Mouse (Mus musculus) lung, postnatal 0 days (tissue): Measurements from ENCODE around the gene Kcnk2. TPM values are rescaled to one million over a fixed set of nuclear protein-coding genes. Genes with fewer than 3 reads are reported as not detected.

Experiments used
- ATAC-seq: fragments of 200-750 bp; cut with Nextera tagmentation; 2 replicates; pipeline ENCODE4 v1.8.0; 2017; ENCODE audit warnings: moderate library complexity
- DNase-seq: peaks from one replicate; pipeline ENCODE4 v3.0.0-alpha.2; 2016; ENCODE audit warnings: low spot score
- H3K27ac ChIP-seq: fragments of 300-500 bp; sonication (generic); 2 replicates; pipeline ENCODE4 v1.5.1; 2014; ENCODE audit warnings: antibody characterized with exemption, mild to moderate bottlenecking, low read length, mixed read lengths
- H3K27me3 ChIP-seq: fragments of 300-500 bp; sonication (generic); replicated peaks from 2 replicates; pipeline ENCODE4 v1.6.1; 2014; ENCODE audit warnings: low read length, mixed read lengths; ENCODE audit not compliant: insufficient read depth
- H3K36me3 ChIP-seq: fragments of 300-500 bp; sonication (generic); 2 replicates; pipeline ENCODE4 v1.6.1; 2014; ENCODE audit warnings: low read length, mixed read lengths; ENCODE audit not compliant: insufficient read depth
- H3K4me1 ChIP-seq: fragments of 300-500 bp; sonication (generic); 2 replicates; pipeline ENCODE4 v1.6.1; 2014; ENCODE audit warnings: antibody characterized with exemption, low read depth, low read length, mixed read lengths; ENCODE audit not compliant: insufficient read depth
- H3K4me2 ChIP-seq: fragments of 300-500 bp; sonication (generic); replicated peaks from 2 replicates; pipeline ENCODE4 v1.6.1; 2014; ENCODE audit warnings: low read depth, mild to moderate bottlenecking, low read length, moderate library complexity, mixed read lengths
- H3K4me3 ChIP-seq: fragments of 300-500 bp; sonication (generic); 2 replicates; pipeline ENCODE4 v1.5.1; 2014; ENCODE audit warnings: low read depth, low read length
- H3K9ac ChIP-seq: fragments of 300-500 bp; sonication (generic); replicated peaks from 2 replicates; pipeline ENCODE4 v1.6.1; 2014; ENCODE audit warnings: low read depth, mild to moderate bottlenecking
- H3K9me3 ChIP-seq: fragments of 300-500 bp; sonication (generic); 2 replicates; pipeline ENCODE4 v1.6.1; 2016; ENCODE audit warnings: low read length, mixed read lengths
- CTCF ChIP-seq: IDR thresholded peaks from 2 replicates; pipeline ENCODE4 v1.5.1; 2016; ENCODE audit warnings: antibody characterized with exemption, mild to moderate bottlenecking
- EP300 ChIP-seq: IDR thresholded peaks from 2 replicates; pipeline ENCODE4 v1.6.1; 2016; ENCODE audit warnings: antibody characterized with exemption, mild to moderate bottlenecking, control low read depth
- WGBS: fragments of 180-500 bp; shearing (Covaris S2); extraction: QIAGEN DNeasy Blood & Tissue Kit; methylation state at CpG from one replicate; pipeline ENCODE4 v1.1.7; 2014; 5-methylcytosine and 5-hydroxymethylcytosine counted together
- polyA plus RNA-seq: library from polyadenylated mRNA; unstranded; fragments of >200 nt; fragmentation: Nextera tagmentation; extraction: Ambion mirVana; gene quantifications from 2 replicates; pipeline ENCODE4 v1.2.1, GENCODE M21; 2015

Gene Kcnk2
- 4.6 and 5.3 TPM in 2 replicates for polyA plus RNA-seq

DNA sequence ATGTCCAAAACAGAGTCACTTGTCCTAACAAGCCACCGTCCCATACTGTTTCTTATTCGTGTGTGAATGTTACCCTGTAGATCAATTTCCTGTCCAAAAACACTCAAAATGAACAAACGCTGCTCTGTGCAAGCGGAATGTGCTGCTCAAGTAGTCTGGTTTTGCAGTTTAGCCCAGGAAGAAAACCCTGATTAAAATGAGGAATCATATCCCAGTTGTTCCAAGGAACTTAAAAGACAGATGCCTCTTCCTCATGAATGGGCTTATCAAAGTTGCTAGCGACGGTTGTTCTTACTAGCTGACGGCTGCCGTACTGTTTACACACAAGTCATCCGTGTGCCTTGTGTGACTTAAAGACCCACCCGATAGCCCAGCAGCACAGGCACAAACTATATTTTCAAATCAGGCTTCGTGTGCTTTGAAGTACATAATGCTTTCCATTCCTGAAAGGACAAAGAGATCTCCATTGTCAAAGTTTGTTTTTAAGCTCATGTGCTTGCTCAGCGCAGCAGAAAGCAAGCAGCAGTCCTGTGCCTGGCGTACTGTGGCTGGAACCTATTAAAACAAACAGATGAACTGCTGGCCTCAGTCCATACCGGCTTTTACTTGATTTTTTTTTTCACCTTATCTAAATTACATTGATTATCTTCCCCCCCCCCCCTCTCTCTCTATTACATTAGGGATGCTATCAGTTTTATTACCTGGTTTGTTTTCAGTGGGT, at the start of gene Kcnk2:
Gene Kcnk2, minus strand, starts transcription at position 51 of the 721 bp plus-strand sequence.
- DNase-seq (peak; percentile 15), ATAC-seq (no peak)
- no peak within 1 kb of the TSS for H3K4me3 ChIP-seq
- no peak for TF ChIP-seq CTCF
- no peak for TF ChIP-seq EP300
- WGBS = 7% methylated on average over 14 of the region's 14 CpGs
- no peaks in the 10 kb centered on the region for H3K27me3 ChIP-seq
- H3K27ac ChIP-seq = no peak within 1 kb of the TSS
- no peak within 1 kb of the TSS for H3K9ac ChIP-seq
- H3K36me3 ChIP-seq = no peaks in the 10 kb centered on the region
- H3K9me3 ChIP-seq = no peaks in the 10 kb centered on the region
- H3K4me2 ChIP-seq = peak within 1 kb of the TSS; percentile 17
- H3K4me1 ChIP-seq = no peaks in the 10 kb centered on the region

DNA sequence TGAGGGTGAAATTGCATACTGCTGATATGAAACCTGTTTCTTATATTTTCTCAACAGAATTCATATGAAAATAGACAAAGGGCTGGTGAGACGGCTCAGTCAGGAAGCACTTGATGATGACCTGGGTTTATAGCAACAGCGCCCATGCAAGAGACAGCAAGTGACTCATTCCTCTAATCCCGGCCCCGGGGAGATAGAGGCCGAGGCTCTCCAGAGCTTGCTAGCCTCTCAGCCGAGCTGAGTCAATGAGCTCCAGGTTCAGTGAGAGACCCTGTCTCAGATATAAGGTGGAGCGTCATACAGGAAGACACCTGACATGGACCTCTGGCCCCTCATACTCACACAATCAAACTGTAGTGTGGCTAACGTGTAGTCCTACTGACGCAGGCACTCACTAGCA, 38.7 kb upstream of the Kcnk2 start:
- ATAC-seq (no peak), DNase-seq (no peak)
- H3K27me3 ChIP-seq = no peaks in the 10 kb centered on the region
- H3K9me3 ChIP-seq = no peaks in the 10 kb centered on the region
- H3K4me2 ChIP-seq = no peak overlapping the region
- TF ChIP-seq CTCF (no peak), EP300 (no peak)
- no peaks in the 10 kb centered on the region for H3K36me3 ChIP-seq
- no peak overlapping the region for H3K4me3 ChIP-seq
- H3K4me1 ChIP-seq = no peaks in the 10 kb centered on the region
- H3K27ac ChIP-seq = no peak overlapping the region
- no peak overlapping the region for H3K9ac ChIP-seq
- WGBS = 78% methylated on average over 9 of the region's 9 CpGs

DNA sequence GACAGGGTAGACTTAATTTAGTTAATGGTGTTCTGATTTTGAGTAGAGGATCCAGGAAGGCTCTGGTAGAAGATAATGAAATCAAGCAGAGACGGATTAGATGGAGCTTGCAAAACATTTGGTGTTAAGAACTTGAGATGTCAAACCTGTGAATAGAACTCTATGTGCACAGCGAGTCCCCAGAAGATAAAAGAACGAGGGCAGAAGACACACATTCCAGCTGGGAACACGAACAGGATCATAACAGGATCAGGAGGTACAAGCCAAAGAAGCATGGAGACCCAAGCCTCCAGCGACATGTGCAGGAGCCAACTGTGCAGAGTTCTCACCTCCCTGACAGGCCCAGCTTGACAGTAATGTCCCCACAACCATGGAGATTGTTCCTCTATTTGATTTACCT, 35.1 kb upstream of the Kcnk2 start:
- no peak overlapping the region for H3K27ac ChIP-seq
- H3K36me3 ChIP-seq = no peaks in the 10 kb centered on the region
- no peaks in the 10 kb centered on the region for H3K4me1 ChIP-seq
- no peaks in the 10 kb centered on the region for H3K27me3 ChIP-seq
- no peak overlapping the region for H3K4me3 ChIP-seq
- TF ChIP-seq EP300 = no peak
- no peak for TF ChIP-seq CTCF
- no peak for DNase-seq
- 63% methylated on average over 5 of the region's 5 CpGs for WGBS
- ATAC-seq = no peak
- H3K9ac ChIP-seq = no peak overlapping the region
- no peak overlapping the region for H3K4me2 ChIP-seq
- no peaks in the 10 kb centered on the region for H3K9me3 ChIP-seq

DNA sequence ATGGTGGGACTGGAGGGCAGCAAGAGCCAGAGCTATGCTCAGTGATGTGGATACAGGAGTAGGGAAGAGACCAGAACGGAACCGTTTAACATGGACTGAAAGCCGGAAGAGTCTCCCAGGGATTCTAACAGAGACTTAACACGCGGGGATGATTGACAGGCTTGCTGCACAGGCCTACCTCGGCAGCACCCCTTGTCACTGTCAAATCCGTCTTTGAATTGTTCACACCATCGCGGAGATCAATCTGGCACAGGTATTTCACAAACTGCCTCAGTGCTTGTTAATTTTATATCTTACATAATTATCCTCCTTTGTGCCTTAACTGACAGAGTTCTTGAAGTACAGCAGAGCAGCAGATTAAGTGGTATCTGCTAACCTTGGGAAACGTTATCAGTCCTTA, 33.4 kb upstream of the Kcnk2 start:
- H3K9ac ChIP-seq = no peak overlapping the region
- H3K27me3 ChIP-seq = no peaks in the 10 kb centered on the region
- no peaks in the 10 kb centered on the region for H3K4me1 ChIP-seq
- 82% methylated on average over 10 of the region's 10 CpGs for WGBS
- H3K4me3 ChIP-seq = no peak overlapping the region
- no peak for TF ChIP-seq EP300
- TF ChIP-seq CTCF = no peak
- no peak overlapping the region for H3K4me2 ChIP-seq
- no peaks in the 10 kb centered on the region for H3K36me3 ChIP-seq
- ATAC-seq (no peak), DNase-seq (no peak)
- no peak overlapping the region for H3K27ac ChIP-seq
- no peaks in the 10 kb centered on the region for H3K9me3 ChIP-seq

DNA sequence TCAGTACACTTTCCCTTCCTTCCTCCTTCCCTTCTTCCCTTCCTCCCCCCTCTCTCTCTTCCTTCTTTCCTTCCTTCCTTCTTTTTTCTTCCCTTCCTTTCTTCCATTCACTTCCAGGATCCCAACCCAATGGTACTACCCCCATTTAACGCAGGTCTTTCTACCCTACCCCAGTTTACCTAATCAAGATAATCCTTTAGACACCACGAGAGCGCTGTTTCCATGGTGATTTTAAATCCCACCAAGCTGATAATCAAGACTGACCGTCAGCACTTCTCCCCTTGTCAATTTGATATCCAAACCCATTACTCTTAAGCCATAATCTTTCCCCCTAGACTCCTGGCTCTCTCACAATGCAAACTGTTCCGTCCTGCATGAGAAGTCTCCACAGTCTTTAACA, 29.4 kb upstream of the Kcnk2 start:
- Histone ChIP-seq H3K4me3 (no peak overlapping the region), H3K4me1 (no peaks in the 10 kb centered on the region), H3K27ac (no peak overlapping the region), H3K9me3 (no peaks in the 10 kb centered on the region), H3K4me2 (no peak overlapping the region), H3K9ac (no peak overlapping the region), H3K36me3 (no peaks in the 10 kb centered on the region), H3K27me3 (no peaks in the 10 kb centered on the region)
- ATAC-seq (no peak), DNase-seq (no peak)
- TF ChIP-seq EP300 = no peak
- no peak for TF ChIP-seq CTCF
- WGBS = 46% methylated on average over 5 of the region's 5 CpGs

DNA sequence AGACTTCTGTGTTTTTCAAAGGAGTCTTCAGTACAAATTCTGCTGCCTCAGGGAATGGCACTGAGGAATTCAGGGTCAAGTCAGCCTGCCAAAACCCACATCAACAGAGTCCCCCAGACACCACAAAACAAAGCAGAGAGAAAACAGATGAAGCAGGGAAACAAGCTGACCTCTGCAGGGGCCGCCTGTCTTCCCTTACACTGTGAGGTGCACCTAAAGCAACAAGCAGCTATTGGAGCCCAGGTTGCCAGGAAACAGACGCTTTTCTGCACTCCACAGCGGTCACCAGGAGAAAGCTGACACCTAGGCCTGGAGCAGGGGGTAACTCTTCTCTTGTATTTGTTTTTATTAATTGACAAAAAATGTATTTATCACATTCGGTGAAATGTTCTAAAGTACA, 28.5 kb upstream of the Kcnk2 start:
- ATAC-seq = no peak

DNA sequence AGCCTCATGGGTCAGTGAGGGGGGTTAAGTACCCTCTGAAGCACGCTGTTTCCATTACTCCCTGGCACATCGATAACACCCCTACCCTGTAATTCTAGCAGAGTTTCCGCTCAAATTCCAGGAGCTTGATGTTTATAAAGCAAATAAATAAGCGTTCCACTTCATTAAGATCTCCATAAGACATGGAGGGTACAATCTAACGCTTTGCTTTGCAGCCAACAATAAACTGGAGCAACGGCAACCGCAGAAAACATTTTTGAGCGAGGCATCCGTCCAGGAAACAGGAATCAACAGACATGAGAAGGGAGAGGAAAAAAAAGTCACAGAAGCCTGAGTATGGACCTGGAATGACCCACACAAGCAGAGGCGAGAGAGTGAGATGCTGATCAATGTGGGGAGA, 27.5 kb upstream of the Kcnk2 start:
- Histone ChIP-seq H3K4me2 (no peak overlapping the region), H3K36me3 (no peaks in the 10 kb centered on the region), H3K4me1 (no peaks in the 10 kb centered on the region), H3K27me3 (no peaks in the 10 kb centered on the region), H3K4me3 (no peak overlapping the region), H3K9ac (no peak overlapping the region), H3K27ac (no peak overlapping the region), H3K9me3 (no peaks in the 10 kb centered on the region)
- 30% methylated on average over 10 of the region's 10 CpGs for WGBS
- peak; percentile 17 for DNase-seq
- TF ChIP-seq EP300 = no peak
- no peak for TF ChIP-seq CTCF
- no peak for ATAC-seq

More for the DNA sequence above, 28.5 kb upstream of the Kcnk2 start:
- Histone ChIP-seq H3K4me2 (no peak overlapping the region), H3K9ac (no peak overlapping the region), H3K4me3 (no peak overlapping the region), H3K36me3 (no peaks in the 10 kb centered on the region), H3K27me3 (no peaks in the 10 kb centered on the region), H3K9me3 (no peaks in the 10 kb centered on the region), H3K4me1 (no peaks in the 10 kb centered on the region), H3K27ac (no peak overlapping the region)
- TF ChIP-seq CTCF (no peak), EP300 (no peak)
- DNase-seq = no peak
- WGBS = 42% methylated on average over 4 of the region's 4 CpGs
